10 mouse cellular contexts compared by ENCODE assay signal in genomic region chr8:121570335-121570734, GRCm38 (mm10). TPM values are rescaled to one million over a fixed set of nuclear protein-coding genes. Genes with fewer than 3 reads are reported as not detected.
DNase-seq lines count a peak whose midpoint lies in the region; ATAC-seq and TF ChIP-seq lines count a peak whose summit lies in the region.
"Had no signal": no experiment of that assay in that cellular context is flagged by ENCODE, and none has a peak within 500 bp of the region (broad histone marks: within the 10 kb centered on the region; RNA-seq: fewer than 3 reads in every experiment).

No protein-coding gene starts in this region.

- TF ChIP-seq POLR2A in bone marrow, adult 2 months (IDR thresholded peaks at IDR 0.05; ENCODE audit: borderline replicate concordance, control insufficient read depth, low read depth, low read length) = no peak

- H3K27ac ChIP-seq in limb, embryonic 12.5 days = 0 out of 2 replicates have a peak overlapping the region, but pooled peaks have one; percentile 4
- no peak overlapping the region for H3K27ac ChIP-seq in limb, embryonic 10.5 days
- peak overlapping the region; percentile 82 for H3K27ac ChIP-seq in bone marrow, adult 2 months (ENCODE audit: control insufficient read depth, insufficient read depth, low read depth, low read length, poor library complexity)
- H3K27ac ChIP-seq in liver, embryonic 12.5 days = peak overlapping the region; percentile 61
- H3K27ac ChIP-seq in forebrain, embryonic 12.5 days = no peak overlapping the region

- H3K9me3 ChIP-seq in limb, embryonic 12.5 days = no peaks in the 10 kb centered on the region
- H3K9me3 ChIP-seq in limb, embryonic 10.5 days (replicated peaks) = no peaks in the 10 kb centered on the region
- no peaks in the 10 kb centered on the region for H3K9me3 ChIP-seq in liver, embryonic 12.5 days (replicated peaks)
- no peaks in the 10 kb centered on the region for H3K9me3 ChIP-seq in forebrain, embryonic 12.5 days

- WGBS in limb, embryonic 12.5 days = 83% methylated on average over 21 of the region's 21 CpGs
- 84% methylated on average over 21 of the region's 21 CpGs for WGBS in limb, embryonic 10.5 days
- WGBS in bone marrow, adult 2 months = 35% methylated on average over 21 of the region's 21 CpGs
- 47% methylated on average over 21 of the region's 21 CpGs for WGBS in liver, embryonic 12.5 days (ENCODE audit: insufficient replicate concordance)
- 91% methylated on average over 21 of the region's 21 CpGs for WGBS in forebrain, embryonic 12.5 days

- ATAC-seq in limb, embryonic 12.5 days (ENCODE audit: insufficient number of reproducible peaks, insufficient read depth, low FRiP score, low TSS enrichment, low read depth) = no peak
- ATAC-seq in liver, embryonic 12.5 days = no peak
- peak; percentile 48 for ATAC-seq in monocyte, adult 5-6 weeks (replicated peaks; ENCODE audit: insufficient number of reproducible peaks, low FRiP score, low TSS enrichment, poor library complexity, severe bottlenecking)
- no peak for ATAC-seq in forebrain, embryonic 12.5 days (ENCODE audit: low FRiP score)
- no peak for ATAC-seq in cerebellum, adult (ENCODE audit: insufficient number of reproducible peaks, low FRiP score, low TSS enrichment)

- H3K27me3 ChIP-seq in limb, embryonic 12.5 days = no peaks in the 10 kb centered on the region
- H3K27me3 ChIP-seq in limb, embryonic 10.5 days (ENCODE audit: low read depth, poor library complexity, severe bottlenecking) = no peaks in the 10 kb centered on the region
- no peaks in the 10 kb centered on the region for H3K27me3 ChIP-seq in liver, embryonic 12.5 days (replicated peaks)
- H3K27me3 ChIP-seq in forebrain, embryonic 12.5 days = no peaks in the 10 kb centered on the region

- peaks cover 3% of the 10 kb centered on the region; the same call in 1 of the 2 replicates for H3K4me1 ChIP-seq in limb, embryonic 12.5 days (replicated peaks)
- H3K4me1 ChIP-seq in limb, embryonic 10.5 days = peaks cover 24% of the 10 kb centered on the region
- peaks cover 2% of the 10 kb centered on the region; the same call in 1 of the 2 replicates for H3K4me1 ChIP-seq in bone marrow, adult 2 months (ENCODE audit: control insufficient read depth, insufficient read depth, low read length)
- peaks cover 64% of the 10 kb centered on the region for H3K4me1 ChIP-seq in liver, embryonic 12.5 days
- H3K4me1 ChIP-seq in forebrain, embryonic 12.5 days = peaks cover 5% of the 10 kb centered on the region; the same call in 1 of the 2 replicates

- 0 out of 2 replicates have a peak overlapping the region, but pooled peaks have one; percentile 18 for H3K9ac ChIP-seq in limb, embryonic 12.5 days (replicated peaks)
- no peak overlapping the region for H3K9ac ChIP-seq in liver, embryonic 12.5 days
- H3K9ac ChIP-seq in forebrain, embryonic 12.5 days = no peak overlapping the region

- no peak for DNase-seq in limb, embryonic 10.5 days (ENCODE audit: low spot score)
- DNase-seq: thymus, postnatal 25 days had no signal

- no peak for TF ChIP-seq CTCF in bone marrow, adult 2 months (IDR thresholded peaks at IDR 0.05; ENCODE audit: control insufficient read depth, insufficient read depth, low read length)

- H3K4me2 ChIP-seq in limb, embryonic 12.5 days = no peak overlapping the region
- H3K4me2 ChIP-seq in liver, embryonic 12.5 days = peak overlapping the region; percentile 46
- no peak overlapping the region for H3K4me2 ChIP-seq in forebrain, embryonic 12.5 days

- H3K36me3 ChIP-seq in limb, embryonic 12.5 days = peaks cover 5% of the 10 kb centered on the region; the same call in 1 of the 2 replicates
- peaks cover 12% of the 10 kb centered on the region for H3K36me3 ChIP-seq in limb, embryonic 10.5 days
- H3K36me3 ChIP-seq in liver, embryonic 12.5 days = peaks cover 12% of the 10 kb centered on the region
- no peaks in the 10 kb centered on the region for H3K36me3 ChIP-seq in forebrain, embryonic 12.5 days (replicated peaks)

- H3K4me3 ChIP-seq in limb, embryonic 12.5 days (replicated peaks) = no peak overlapping the region
- no peak overlapping the region for H3K4me3 ChIP-seq in limb, embryonic 10.5 days
- peak overlapping the region; percentile 50 for H3K4me3 ChIP-seq in bone marrow, adult 2 months (replicated peaks; ENCODE audit: control insufficient read depth, low read depth, low read length)
- no peak overlapping the region for H3K4me3 ChIP-seq in liver, embryonic 12.5 days
- H3K4me3 ChIP-seq in forebrain, embryonic 12.5 days (replicated peaks) = no peak overlapping the region

RNA-seq across cellular contexts. Expression of gene Fbxo31, which starts 8.3 kb away (rescaled TPM):
- polyA plus RNA-seq in limb, embryonic 12.5 days (2016; fragmentation: Nextera tagmentation; extraction: Ambion mirVana) = 19.4 and 19.7 TPM in 2 replicates
- polyA plus RNA-seq in limb, embryonic 10.5 days (2016; fragmentation: Nextera tagmentation; extraction: Ambion mirVana) = 15.3 and 17.9 TPM in 2 replicates
- polyA plus RNA-seq in bone marrow, adult 2 months (2011; ENCODE audit: insufficient read depth, insufficient read length, low replicate concordance, missing spikeins) = 9.4 and 19.4 TPM in 2 replicates
- 19.6 and 19.8 TPM in 2 replicates for polyA plus RNA-seq in liver, embryonic 12.5 days (2016; fragmentation: Nextera tagmentation; extraction: Ambion mirVana)
- 3.8 to 7.4 TPM (median 5.3 TPM) in 3 replicates for total RNA-seq in monocyte, adult 5-6 weeks (2017)
- 18.6 and 19.3 TPM in 2 replicates for polyA plus RNA-seq in forebrain, embryonic 12.5 days (2016; fragmentation: Nextera tagmentation; extraction: Ambion mirVana)

RNA-seq across cellular contexts. Expression of gene Map1lc3b, which starts 19.8 kb away (rescaled TPM):
- 186 and 190 TPM in 2 replicates for polyA plus RNA-seq in limb, embryonic 12.5 days (2016; fragmentation: Nextera tagmentation; extraction: Ambion mirVana)
- polyA plus RNA-seq in limb, embryonic 10.5 days (2016; fragmentation: Nextera tagmentation; extraction: Ambion mirVana) = 179 and 189 TPM in 2 replicates
- 106 and 113 TPM in 2 replicates for polyA plus RNA-seq in bone marrow, adult 2 months (2011; ENCODE audit: insufficient read depth, insufficient read length, low replicate concordance, missing spikeins)
- 135 and 137 TPM in 2 replicates for polyA plus RNA-seq in liver, embryonic 12.5 days (2016; fragmentation: Nextera tagmentation; extraction: Ambion mirVana)
- total RNA-seq in monocyte, adult 5-6 weeks (2017) = 141 to 166 TPM (median 161 TPM) in 3 replicates
- polyA plus RNA-seq in forebrain, embryonic 12.5 days (2016; fragmentation: Nextera tagmentation; extraction: Ambion mirVana) = 248 and 250 TPM in 2 replicates

RNA-seq across cellular contexts. Expression of gene 1700018B08Rik, which starts 26.2 kb away (rescaled TPM):
- polyA plus RNA-seq in limb, embryonic 12.5 days (2016; fragmentation: Nextera tagmentation; extraction: Ambion mirVana) = not detected in 2 replicates
- polyA plus RNA-seq in limb, embryonic 10.5 days (2016; fragmentation: Nextera tagmentation; extraction: Ambion mirVana) = not detected in 2 replicates
- polyA plus RNA-seq in bone marrow, adult 2 months (2011; ENCODE audit: insufficient read depth, insufficient read length, low replicate concordance, missing spikeins) = not detected in 2 replicates
- not detected in 2 replicates for polyA plus RNA-seq in liver, embryonic 12.5 days (2016; fragmentation: Nextera tagmentation; extraction: Ambion mirVana)
- not detected in 3 replicates for total RNA-seq in monocyte, adult 5-6 weeks (2017)
- polyA plus RNA-seq in forebrain, embryonic 12.5 days (2016; fragmentation: Nextera tagmentation; extraction: Ambion mirVana) = not detected in 2 replicates
- total RNA-seq: layer of hippocampus, adult 8-10 months had no signal
- polyA plus RNA-seq: neural tube, embryonic 14.5 days had no signal

Comparison
In these comparisons a context has a peak if more than half of its experiments do, and no peak if none do; other contexts are left out.
1. H3K27ac ChIP-seq: peak in limb, embryonic 12.5 days (single experiment), bone marrow, adult 2 months (single experiment) and liver, embryonic 12.5 days (single experiment); none in limb, embryonic 10.5 days (single experiment) and forebrain, embryonic 12.5 days (single experiment).